Mouse (Mus musculus) thymus, adult 2 months (tissue): Measurements from ENCODE around the gene Dnajb4.

Source experiments
- CTCF ChIP-seq: fragments of 200-500 bp; IDR thresholded peaks from 2 replicates; pipeline ENCODE4 v1.5.1; 2012; ENCODE audit warnings: mild to moderate bottlenecking, control low read depth, low read length, moderate library complexity, borderline replicate concordance; ENCODE audit not compliant: control insufficient read depth, poor library complexity, insufficient read depth; ENCODE audit errors: extremely low read depth
- POLR2A ChIP-seq: fragments of 200-500 bp; IDR thresholded peaks from 2 replicates; pipeline ENCODE4 v1.6.1; 2012; ENCODE audit warnings: mild to moderate bottlenecking, low read length, control low read depth, moderate library complexity; ENCODE audit not compliant: control insufficient read depth, poor library complexity, insufficient read depth; ENCODE audit errors: extremely low read depth

DNA sequence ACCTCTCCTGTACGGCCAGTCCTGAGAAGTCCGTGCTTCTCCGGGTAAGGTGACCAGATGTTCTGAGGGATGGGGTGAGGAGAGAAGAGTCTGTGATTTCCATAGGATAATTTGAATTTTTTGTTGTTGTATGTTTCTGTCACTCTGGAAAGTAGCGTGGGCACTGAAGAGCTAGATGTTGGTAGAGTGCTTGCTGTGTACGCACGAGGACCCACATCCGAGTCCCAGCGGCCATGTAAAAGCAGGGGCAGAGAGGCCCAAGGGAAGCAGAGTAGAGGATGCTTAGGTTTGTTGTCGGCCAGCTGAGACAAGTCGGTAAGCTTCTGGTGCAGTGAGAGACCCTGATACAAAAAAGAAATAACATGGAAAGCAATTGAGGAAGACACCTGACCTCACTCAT, 42.1 kb downstream of the Dnajb4 start:
- no peak for TF ChIP-seq CTCF
- TF ChIP-seq POLR2A = no peak
